Mouse (Mus musculus) kidney, adult 2 months (tissue): ENCODE data around the gene Col4a1.

Experiments
- CTCF ChIP-seq: fragments of 200-500 bp; conservative IDR thresholded peaks from 2 replicates; pipeline ENCODE4 v1.5.1; 2011; ENCODE audit warnings: low read depth, mild to moderate bottlenecking, control low read depth, low read length, moderate library complexity, mixed read lengths; ENCODE audit not compliant: insufficient read depth, insufficient read length
- POLR2A ChIP-seq: fragments of 200-500 bp; IDR thresholded peaks from one replicate; pipeline ENCODE4 v1.6.1; 2011; ENCODE audit warnings: low read depth, low read length, control low read depth

- TF ChIP-seq POLR2A (no peak), CTCF (no peak)
These were observed 13.4 kb downstream of the Col4a1 start for GRCm38 (mm10) chr8:11299317-11299602.
